Mouse (Mus musculus): ENCODE results near the gene Tmie.
"Not testable (repeated sequence)": the region's sequence is repeated elsewhere in the genome, so short reads cannot be mapped to it uniquely, and the experiment has no call there.

Gene Tmie

GRCm38 (mm10) chr9:110841438-110841837, 38.5 kb downstream of the Tmie start:
- DNase-seq (ENCODE audit: low spot score in 2 of 2), result no peak

GRCm38 (mm10) chr9:110840905-110841304, 39.0 kb downstream of the Tmie start:
- DNase-seq (ENCODE audit: low spot score in 2 of 2), result no peak

- no peak for DNase-seq (ENCODE audit: low spot score in 2 of 2)
Measured at GRCm38 (mm10) chr9:110836112-110836511, 43.8 kb downstream of the Tmie start.

- no peak for DNase-seq (ENCODE audit: low spot score in 2 of 2)
Measured at GRCm38 (mm10) chr9:110834961-110835360, 45.0 kb downstream of the Tmie start.

GRCm38 (mm10) chr9:110834411-110834810, 45.5 kb downstream of the Tmie start, which contains the start of gene Prss45:
TSS of gene Prss45 (plus strand) at chr9:110834588.
- DNase-seq (ENCODE audit: low spot score in 2 of 2), result no peak

GRCm38 (mm10) chr9:110833021-110833420, 46.9 kb downstream of the Tmie start:
- DNase-seq (ENCODE audit: low spot score in 2 of 2), result no peak

GRCm38 (mm10) chr9:110826390-110826789, 53.5 kb downstream of the Tmie start, which contains the start of gene Prss43:
TSS of gene Prss43 (plus strand) at chr9:110826690.
- no peak for DNase-seq (ENCODE audit: low spot score in 2 of 2)

GRCm38 (mm10) chr9:110825832-110826231, 54.1 kb downstream of the Tmie start:
- no peak for DNase-seq (ENCODE audit: low spot score in 2 of 2)

GRCm38 (mm10) chr9:110825426-110825825, 54.5 kb downstream of the Tmie start:
- DNase-seq (ENCODE audit: low spot score in 2 of 2), result no peak

GRCm38 (mm10) chr9:110821436-110821835, 58.5 kb downstream of the Tmie start:
- no peak for DNase-seq (ENCODE audit: low spot score in 2 of 2)

- DNase-seq (ENCODE audit: low spot score in 2 of 2), result not testable (repeated sequence)
Measured at GRCm38 (mm10) chr9:110820546-110820945, 59.4 kb downstream of the Tmie start.
